ENCODE assay signal across 14 mouse cellular contexts in genomic region chr1:21804477-21804866, GRCm38 (mm10).
"Had no signal": no experiment of that assay in that cellular context is flagged by ENCODE, and none has a peak within 500 bp of the region (broad histone marks: within the 10 kb centered on the region; RNA-seq: fewer than 3 reads in every experiment).

No protein-coding gene starts in this region.

- H3K4me1 ChIP-seq: lung, embryonic 15.5 days; midbrain, embryonic 13.5 days; midbrain, embryonic 15.5 days; neural tube, embryonic 12.5 days; stomach, embryonic 15.5 days had no signal

- H3K9me3 ChIP-seq: lung, embryonic 15.5 days; megakaryocyte, embryonic 14.5 days; midbrain, embryonic 13.5 days; midbrain, embryonic 15.5 days; neural tube, embryonic 12.5 days; stomach, embryonic 15.5 days had no signal

- H3K36me3 ChIP-seq: lung, embryonic 15.5 days; midbrain, embryonic 13.5 days; midbrain, embryonic 15.5 days; neural tube, embryonic 12.5 days; stomach, embryonic 15.5 days had no signal

- H3K9ac ChIP-seq: lung, embryonic 15.5 days; midbrain, embryonic 13.5 days; midbrain, embryonic 15.5 days; neural tube, embryonic 12.5 days; stomach, embryonic 15.5 days had no signal

- ATAC-seq: lung, postnatal 0 days had no signal

- DNase-seq: right cerebral cortex, postnatal 14 days; thymus, adult 2 months; thymus, postnatal 25 days; thymus, postnatal 4 days had no signal

- H3K4me2 ChIP-seq: lung, embryonic 15.5 days; midbrain, embryonic 11.5 days; midbrain, embryonic 13.5 days; midbrain, embryonic 15.5 days; neural tube, embryonic 12.5 days; stomach, embryonic 15.5 days had no signal

- H3K27ac ChIP-seq: lung, embryonic 15.5 days; macrophage; midbrain, embryonic 13.5 days; midbrain, embryonic 15.5 days; neural tube, embryonic 12.5 days; stomach, embryonic 15.5 days; stomach, postnatal 0 days had no signal

- H3K4me3 ChIP-seq: lung, embryonic 15.5 days; megakaryocyte, embryonic 14.5 days; midbrain, embryonic 13.5 days; midbrain, embryonic 15.5 days; neural tube, embryonic 12.5 days; stomach, embryonic 15.5 days had no signal

- H3K27me3 ChIP-seq: lung, embryonic 15.5 days; megakaryocyte, embryonic 14.5 days; midbrain, embryonic 13.5 days; midbrain, embryonic 15.5 days; neural tube, embryonic 12.5 days; stomach, embryonic 15.5 days had no signal
